Mouse (Mus musculus) hematopoietic stem cell, adult 5-6 weeks (primary cell): ENCODE results near the gene Ugt1a7c. TPM values are rescaled to one million over a fixed set of nuclear protein-coding genes. Genes with fewer than 3 reads are reported as not detected.
A peak's percentile ranks its signal among the peaks of the same experiment; 100 is the strongest.
"Not testable (repeated sequence)": the region's sequence is repeated elsewhere in the genome, so short reads cannot be mapped to it uniquely, and the experiment has no call there.

Experiments
- ATAC-seq, 2 experiments: fragments of 125-278 bp in 1 of 2; replicated peaks in 1 of 2; 2 replicates each; pipeline ENCODE4 v1.8.0; 2016 to 2017; ENCODE audit warnings: inconsistent platforms in 2 of 2, mild to moderate bottlenecking in 2 of 2, moderate number of reproducible peaks in 2 of 2, low read depth in 1 of 2, moderate TSS enrichment in 1 of 2; ENCODE audit not compliant: low FRiP score in 2 of 2, poor library complexity in 2 of 2, severe bottlenecking in 2 of 2, insufficient read depth in 1 of 2, low TSS enrichment in 1 of 2
- total RNA-seq: library from RNA; stranded (forward); fragments of 172-1452, 232-1000 nt; gene quantifications from 2 replicates; pipeline ENCODE4 v1.2.3, GENCODE M21; 2017

The Ugt1a7c gene
- 42.9 and 52.3 TPM in 2 replicates for total RNA-seq

DNA sequence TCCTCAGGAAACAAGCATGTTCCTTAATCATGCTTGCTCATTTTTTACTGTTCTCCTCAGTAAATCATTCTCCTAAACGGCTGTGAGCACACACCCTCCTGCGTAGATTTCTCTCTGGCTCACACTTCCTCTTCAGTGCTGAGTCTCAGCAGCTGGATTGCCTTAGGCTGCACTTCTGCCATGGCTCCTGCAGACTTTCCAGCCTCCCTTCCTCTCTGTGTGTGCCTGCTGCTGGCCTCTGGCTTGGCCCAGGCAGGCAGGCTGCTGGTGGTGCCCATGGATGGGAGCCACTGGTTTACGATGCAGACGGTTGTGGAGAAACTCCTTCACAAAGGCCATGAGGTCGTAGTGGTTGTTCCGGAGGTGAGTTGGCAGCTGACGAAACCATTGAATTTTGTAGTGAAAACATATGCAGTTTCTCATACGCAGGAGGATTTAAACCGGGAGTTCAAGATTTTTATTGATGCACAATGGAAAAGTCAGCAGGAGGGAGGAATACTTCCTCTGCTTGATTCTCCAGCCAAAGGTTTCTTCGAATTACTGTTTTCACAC lies at the start of gene Ugt1a7c:
Ugt1a7c (plus strand) TSS at position 122 of the 552 bp plus-strand sequence.
- ATAC-seq, result peak; percentile 56 to 86

DNA sequence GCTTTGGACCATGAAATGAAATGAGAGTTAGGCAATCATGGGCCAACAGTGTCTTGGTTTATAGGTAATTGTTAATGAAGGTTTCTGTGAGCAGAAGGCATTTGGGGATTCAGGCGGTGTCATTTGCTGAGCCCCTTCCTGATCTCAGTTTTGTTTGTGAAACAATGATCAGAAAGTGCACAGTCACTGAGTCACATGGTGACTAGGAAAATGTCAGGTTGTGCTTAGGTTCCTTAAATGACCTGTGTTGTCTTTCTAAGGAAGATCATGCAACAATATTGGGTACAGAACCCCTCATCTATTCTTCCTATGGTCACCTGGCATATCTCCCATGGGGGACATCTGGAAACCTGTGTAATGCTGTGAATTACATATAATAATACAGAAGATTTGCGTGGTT lies 47.5 kb upstream of the Ugt1a7c start:
- ATAC-seq, result not testable (repeated sequence)

DNA sequence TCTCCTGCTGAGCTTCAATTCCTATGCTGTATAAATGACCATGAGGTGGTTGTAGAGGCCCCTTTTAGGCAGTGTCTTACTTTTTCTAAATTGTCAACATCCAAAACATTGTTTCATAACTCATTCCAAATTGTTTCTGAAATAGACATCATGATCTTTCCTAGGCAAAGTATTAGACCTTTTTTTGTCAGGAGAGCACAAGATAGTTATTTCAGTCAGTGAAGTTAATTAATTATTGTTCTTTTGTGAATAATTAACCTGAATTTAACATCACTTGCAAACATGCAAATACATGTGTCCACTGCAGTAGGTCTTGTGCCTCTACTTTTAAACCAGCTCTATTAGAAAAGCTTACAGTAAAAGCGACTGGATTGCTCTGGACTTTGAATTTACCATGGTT lies 39.8 kb upstream of the Ugt1a7c start, which contains the start of gene Ugt1a10:
Ugt1a10 (plus strand) TSS at position 301 of the 400 bp plus-strand sequence.
- ATAC-seq, result no peak

- ATAC-seq, result peak; percentile 39 to 61; a peak in 3 of 4 replicates
Observed at GRCm38 (mm10) chr1:88066472-88067102, 28.3 kb upstream of the Ugt1a7c start.

DNA sequence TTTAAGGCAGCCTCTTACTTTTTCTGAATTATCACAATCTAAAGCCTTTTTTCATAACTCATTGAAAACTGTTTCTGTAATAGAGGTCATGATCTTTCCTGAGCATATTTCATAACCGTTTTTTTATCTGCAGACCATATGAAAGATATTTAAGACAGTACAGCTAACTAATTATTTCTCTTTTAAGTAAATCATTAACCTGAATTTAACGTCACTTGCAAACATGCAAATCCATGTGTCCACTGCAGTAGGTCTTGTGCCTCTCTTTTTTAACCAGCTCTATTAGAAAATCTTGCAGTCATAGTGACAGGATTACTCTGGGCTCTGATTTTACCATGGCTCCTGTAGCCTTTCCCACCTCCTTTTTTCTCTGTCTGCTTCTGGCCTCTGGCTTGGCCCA lies 24.4 kb upstream of the Ugt1a7c start, which contains the start of gene Ugt1a9:
Ugt1a9 (plus strand) TSS at position 306 of the 400 bp plus-strand sequence.
- no peak for ATAC-seq

DNA sequence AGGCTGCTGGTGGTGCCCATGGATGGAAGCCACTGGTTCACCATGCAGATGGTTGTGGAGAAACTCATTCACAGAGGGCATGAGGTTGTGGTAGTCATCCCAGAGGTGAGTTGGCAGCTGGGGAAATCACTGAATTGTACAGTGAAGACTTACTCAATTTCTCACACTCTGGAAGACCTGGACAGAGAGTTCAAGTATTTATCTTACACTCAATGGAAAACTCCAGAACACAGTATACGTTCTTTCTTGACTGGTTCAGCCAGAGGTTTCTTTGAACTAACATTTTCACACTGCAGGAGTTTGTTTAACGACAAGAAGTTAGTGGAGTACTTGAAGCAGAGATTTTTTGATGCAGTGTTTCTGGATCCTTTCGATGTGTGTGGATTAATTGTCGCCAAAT lies 24.0 kb upstream of the Ugt1a7c start:
- ATAC-seq, result no peak

DNA sequence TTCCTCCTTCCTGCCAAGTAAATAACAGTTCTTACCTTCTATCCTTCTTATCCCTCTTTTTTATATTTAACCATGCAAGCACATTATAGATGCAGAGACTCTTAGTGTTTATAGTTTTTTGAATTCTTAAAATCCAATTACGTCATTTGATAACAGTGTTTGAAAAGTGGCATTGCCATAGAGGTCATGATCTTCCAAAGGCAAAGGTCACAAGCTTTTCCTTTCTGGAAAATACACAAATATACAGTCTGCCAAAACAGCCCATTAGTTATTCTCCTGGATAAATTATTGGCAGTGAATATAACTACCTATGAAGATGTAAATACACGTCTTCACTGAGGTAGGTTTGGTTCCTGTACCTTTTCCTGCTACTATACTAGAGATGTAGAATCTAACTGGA lies 20.4 kb upstream of the Ugt1a7c start:
- ATAC-seq, result no peak

DNA sequence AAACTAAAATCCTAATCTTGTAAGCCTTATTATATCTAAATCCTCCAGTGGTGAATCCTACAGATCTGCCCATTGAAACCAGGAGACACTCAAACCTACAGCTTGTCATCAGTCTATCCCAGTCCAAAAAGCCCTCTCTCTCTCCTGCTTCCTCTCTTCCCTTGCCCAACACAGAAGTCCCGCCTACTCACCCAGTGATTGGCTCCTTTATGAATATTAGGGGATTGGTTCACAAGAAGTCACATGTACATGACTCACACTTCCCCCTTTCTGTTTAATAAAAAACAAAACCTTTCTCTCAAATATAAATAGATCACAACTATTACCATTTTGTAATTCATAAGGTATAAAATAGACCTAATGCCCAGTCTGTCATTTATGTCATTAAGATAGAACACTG lies 17.7 kb upstream of the Ugt1a7c start:
- ATAC-seq, result no peak

DNA sequence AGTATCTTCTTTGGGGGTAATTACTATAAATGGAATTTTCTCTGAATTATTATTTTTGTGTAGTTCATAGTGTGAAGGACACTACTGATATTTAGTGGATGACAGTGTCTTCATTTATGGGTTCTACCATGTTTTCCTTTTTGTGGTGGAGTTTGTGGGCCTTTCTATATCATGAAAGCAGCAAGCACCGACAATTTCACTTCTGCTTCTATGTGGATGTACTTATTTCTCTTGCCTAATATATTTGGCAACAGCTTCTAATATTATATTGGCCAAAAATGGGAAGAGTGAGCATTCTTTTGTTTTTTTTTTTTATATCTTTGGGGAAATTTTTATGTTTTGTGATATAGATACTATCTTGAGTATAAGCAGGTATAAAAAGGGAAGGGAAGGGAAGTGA lies 13.2 kb upstream of the Ugt1a7c start:
- ATAC-seq, result no peak

- no peak for ATAC-seq
Observed at GRCm38 (mm10) chr1:88086125-88086524, 8.7 kb upstream of the Ugt1a7c start.

DNA sequence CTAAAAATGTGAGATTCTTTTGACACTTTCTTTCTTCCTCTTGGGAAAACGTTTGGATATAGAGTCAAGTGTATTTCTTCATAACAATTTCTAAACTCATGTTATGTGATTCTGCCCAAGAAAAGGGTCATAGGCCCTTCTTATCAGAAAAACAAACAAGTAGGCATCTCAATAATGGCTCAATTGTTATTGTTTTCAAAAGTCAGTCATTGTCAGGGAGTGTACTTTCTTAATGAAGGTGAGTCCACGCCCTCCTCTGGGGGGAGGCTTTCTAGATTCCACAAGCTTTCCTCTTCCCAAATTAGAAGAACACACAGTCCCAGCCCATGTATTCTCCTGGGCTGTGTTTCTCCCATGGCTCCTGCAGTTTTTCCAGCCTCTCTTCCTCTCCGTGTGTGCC lies 7.3 kb upstream of the Ugt1a7c start, which contains the start of gene Ugt1a8:
Ugt1a8 (plus strand) TSS at position 301 of the 400 bp plus-strand sequence.
- ATAC-seq, result no peak

DNA sequence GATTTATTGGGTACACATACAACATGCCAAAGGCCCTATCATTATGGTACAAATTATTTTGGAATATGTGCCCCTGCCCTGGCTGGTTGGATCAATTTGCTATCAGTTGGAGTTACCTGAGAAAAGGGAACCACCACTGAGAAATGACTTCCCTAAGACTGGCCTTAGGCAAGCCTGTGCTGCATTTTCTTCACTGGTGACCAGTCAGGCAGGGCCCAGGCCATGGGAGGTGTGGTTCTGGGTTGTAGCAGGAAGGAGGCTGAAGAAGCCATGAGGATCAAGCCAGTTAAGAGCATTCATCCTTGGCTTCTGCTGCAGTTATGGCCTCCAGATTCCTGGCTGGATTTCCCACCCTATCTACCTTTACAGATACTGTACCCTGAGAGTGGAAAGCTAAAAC lies 2.5 kb upstream of the Ugt1a7c start:
- peak in 1 of 2 experiments; percentile 41; a peak in 1 of 4 replicates for ATAC-seq

GRCm38 (mm10) chr1:88094270-88094676 lies 589 bp upstream of the Ugt1a7c start:
- peak; percentile 44 to 70 for ATAC-seq

- ATAC-seq, result not testable (repeated sequence)
Observed at GRCm38 (mm10) chr1:88098546-88098945, 3.7 kb downstream of the Ugt1a7c start.

DNA sequence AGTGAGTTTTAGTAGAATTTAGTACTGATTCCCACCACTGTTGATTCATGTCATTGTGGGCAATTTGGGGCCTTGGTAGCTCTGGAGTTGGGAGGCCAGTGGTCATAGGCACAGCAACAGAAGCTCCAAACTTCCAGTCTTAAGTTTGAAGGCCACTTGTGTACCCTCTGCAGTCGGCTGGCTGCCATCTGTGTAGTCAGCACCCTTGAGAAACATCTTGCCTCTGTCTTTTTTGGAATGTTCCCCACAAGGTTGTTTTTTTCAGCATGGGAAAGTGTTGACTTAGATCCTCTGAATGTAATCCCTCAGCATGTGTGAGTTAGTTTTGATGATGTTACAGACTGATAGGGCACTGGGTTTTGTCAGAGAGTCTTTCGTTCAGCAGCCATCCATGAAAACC lies 4.8 kb downstream of the Ugt1a7c start:
- not testable (repeated sequence) for ATAC-seq

DNA sequence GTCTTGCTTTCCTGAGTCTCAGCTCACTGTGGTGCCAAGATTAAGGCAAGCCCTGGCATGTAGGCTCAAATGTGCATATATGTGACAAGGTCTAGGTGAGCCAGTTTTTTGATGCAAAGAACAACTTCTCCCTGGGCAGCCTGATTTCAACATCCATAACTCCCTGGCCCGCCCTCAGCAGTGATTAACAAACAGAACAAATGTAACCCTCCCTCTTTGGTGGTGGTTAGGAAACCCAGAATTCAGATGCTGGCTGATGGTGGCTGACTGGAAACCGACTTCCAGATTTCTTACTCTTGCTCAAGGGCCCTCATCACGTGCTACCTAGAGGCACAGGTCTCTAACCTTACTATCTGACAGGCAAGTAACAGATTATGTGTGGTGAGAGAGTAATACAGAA lies 8.2 kb downstream of the Ugt1a7c start, which contains the start of gene Ugt1a6b:
Ugt1a6b (plus strand) TSS at position 234 of the 400 bp plus-strand sequence.
- peak; percentile 82 to 90 for ATAC-seq

- not testable (repeated sequence) for ATAC-seq
Observed at GRCm38 (mm10) chr1:88103697-88104468, 9.0 kb downstream of the Ugt1a7c start.
